Mouse (Mus musculus): ENCODE data around the gene Bicra. TPM values are rescaled to one million over a fixed set of nuclear protein-coding genes. Genes with fewer than 3 reads are reported as not detected.

The Bicra gene
- total and polyA plus RNA-seq, 3 experiments, result 1.1 to 52.1 (median 52.1) TPM

DNA sequence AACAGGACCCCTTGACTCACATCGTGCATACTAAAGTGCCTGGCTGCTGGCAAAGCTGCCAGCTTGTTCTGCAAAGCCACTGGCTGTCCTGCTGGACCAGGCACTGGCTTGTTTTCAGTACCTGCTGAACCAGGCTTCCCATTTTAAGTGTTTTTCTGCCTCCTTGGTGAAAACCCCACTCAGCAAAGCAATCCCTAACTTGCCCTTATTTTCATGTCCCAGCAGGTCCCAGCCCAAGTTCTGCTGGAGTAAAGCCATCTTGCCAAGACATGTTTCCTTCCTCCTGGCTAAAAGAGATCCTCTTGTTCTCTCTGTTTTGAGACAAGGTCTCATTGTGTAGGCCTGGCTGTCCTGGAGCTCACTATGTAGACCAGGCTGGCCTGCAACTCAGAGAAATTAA lies 103.4 kb downstream of the Bicra start:
- Histone ChIP-seq H3K9me3 (replicated peaks) (no peaks in the 10 kb centered on the region), H3K4me1 (ENCODE audit: insufficient read depth, low read depth, low read length) (peaks cover 80% of the 10 kb centered on the region), H3K27me3 (ENCODE audit: insufficient read depth, low read length) (no peaks in the 10 kb centered on the region), H3K36me3 (replicated peaks) (peaks cover 57% of the 10 kb centered on the region), H3K4me3 (ENCODE audit: low read depth, low read length) (peak overlapping the region; percentile 31; the same call in 1 of the 2 replicates)
- DNase-seq (ENCODE audit: low spot score), result no peak
- no peak for TF ChIP-seq GATA2 (IDR thresholded peaks at IDR 0.05; ENCODE audit: borderline replicate concordance, low read depth, low read length)
- TF ChIP-seq TAL1 (conservative IDR thresholded peaks at IDR 0.05; ENCODE audit: low read depth, low read length), result no peak
- no peak for TF ChIP-seq GATA1 (IDR thresholded peaks at IDR 0.05; ENCODE audit: borderline replicate concordance, low read length)
- no peak for TF ChIP-seq POLR2AphosphoS5 (IDR thresholded peaks at IDR 0.05; ENCODE audit: insufficient replicate concordance, low read depth, low read length)
- TF ChIP-seq CTCF (IDR thresholded peaks at IDR 0.05; ENCODE audit: low read depth, low read length), result no peak
- ATAC-seq (ENCODE audit: extremely low read depth, insufficient number of reproducible peaks, low FRiP score, poor library complexity, severe bottlenecking), result no peak

DNA sequence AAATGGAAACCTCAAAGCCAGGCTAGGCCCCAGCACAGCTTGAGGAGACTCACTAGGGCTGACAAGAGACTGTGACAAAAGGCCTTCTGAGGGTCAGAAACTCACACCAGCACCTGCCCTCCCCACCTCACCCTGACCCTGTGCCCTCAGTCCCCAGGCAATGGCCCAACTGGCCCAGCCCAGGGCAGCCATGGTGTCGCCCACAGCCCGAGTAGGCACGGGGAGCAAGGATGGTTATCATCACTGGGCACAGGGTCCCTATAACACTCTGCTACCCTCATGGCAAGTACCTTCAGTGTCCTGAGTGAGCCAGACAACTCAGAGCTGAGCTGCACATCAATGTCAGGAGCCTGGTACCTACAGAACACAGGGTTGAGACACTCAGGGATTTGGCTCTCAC lies 109.1 kb downstream of the Bicra start:
- H3K36me3 ChIP-seq (replicated peaks), result peaks cover 84% of the 10 kb centered on the region
- H3K4me3 ChIP-seq (ENCODE audit: low read depth, low read length), result no peak overlapping the region
- no peak for TF ChIP-seq GATA1 (IDR thresholded peaks at IDR 0.05; ENCODE audit: borderline replicate concordance, low read length)
- no peak for TF ChIP-seq GATA2 (IDR thresholded peaks at IDR 0.05; ENCODE audit: borderline replicate concordance, low read depth, low read length)
- no peak for TF ChIP-seq CTCF (IDR thresholded peaks at IDR 0.05; ENCODE audit: low read depth, low read length)
- TF ChIP-seq POLR2AphosphoS5 (IDR thresholded peaks at IDR 0.05; ENCODE audit: insufficient replicate concordance, low read depth, low read length), result no peak
- no peak for TF ChIP-seq TAL1 (conservative IDR thresholded peaks at IDR 0.05; ENCODE audit: low read depth, low read length)
- peaks cover 50% of the 10 kb centered on the region for H3K4me1 ChIP-seq (ENCODE audit: insufficient read depth, low read depth, low read length)
- ATAC-seq (ENCODE audit: extremely low read depth, insufficient number of reproducible peaks, low FRiP score, poor library complexity, severe bottlenecking) (no peak), DNase-seq (ENCODE audit: low spot score) (no peak)
- H3K9me3 ChIP-seq (replicated peaks), result no peaks in the 10 kb centered on the region
- peaks cover 4% of the 10 kb centered on the region for H3K27me3 ChIP-seq (ENCODE audit: insufficient read depth, low read length)

DNA sequence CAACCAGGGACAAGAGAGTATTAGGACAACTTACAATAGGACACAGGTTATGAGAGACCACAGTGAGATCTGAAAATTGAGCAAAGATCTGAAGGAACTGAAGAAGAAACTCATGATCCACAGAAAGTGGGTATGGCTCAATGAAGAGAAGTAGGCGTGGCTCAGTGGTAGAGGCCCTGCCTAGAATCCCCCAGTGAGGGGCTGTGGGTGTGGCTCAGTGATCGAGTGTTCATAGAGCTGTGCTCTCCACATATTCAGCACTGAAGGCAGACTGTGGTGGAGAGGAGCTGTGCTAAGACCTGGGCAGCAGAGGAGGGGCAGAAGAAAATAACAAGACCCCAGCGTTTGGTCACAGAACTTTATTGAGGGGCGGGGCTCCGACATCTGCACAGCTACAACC lies 110.2 kb downstream of the Bicra start:
- peaks cover 72% of the 10 kb centered on the region for H3K36me3 ChIP-seq (replicated peaks)
- no peak for ATAC-seq (ENCODE audit: extremely low read depth, insufficient number of reproducible peaks, low FRiP score, poor library complexity, severe bottlenecking)
- TF ChIP-seq CTCF (IDR thresholded peaks at IDR 0.05; ENCODE audit: low read depth, low read length) (no peak), POLR2AphosphoS5 (IDR thresholded peaks at IDR 0.05; ENCODE audit: insufficient replicate concordance, low read depth, low read length) (no peak), GATA2 (IDR thresholded peaks at IDR 0.05; ENCODE audit: borderline replicate concordance, low read depth, low read length) (no peak), TAL1 (conservative IDR thresholded peaks at IDR 0.05; ENCODE audit: low read depth, low read length) (no peak), GATA1 (IDR thresholded peaks at IDR 0.05; ENCODE audit: borderline replicate concordance, low read length) (no peak)

DNA sequence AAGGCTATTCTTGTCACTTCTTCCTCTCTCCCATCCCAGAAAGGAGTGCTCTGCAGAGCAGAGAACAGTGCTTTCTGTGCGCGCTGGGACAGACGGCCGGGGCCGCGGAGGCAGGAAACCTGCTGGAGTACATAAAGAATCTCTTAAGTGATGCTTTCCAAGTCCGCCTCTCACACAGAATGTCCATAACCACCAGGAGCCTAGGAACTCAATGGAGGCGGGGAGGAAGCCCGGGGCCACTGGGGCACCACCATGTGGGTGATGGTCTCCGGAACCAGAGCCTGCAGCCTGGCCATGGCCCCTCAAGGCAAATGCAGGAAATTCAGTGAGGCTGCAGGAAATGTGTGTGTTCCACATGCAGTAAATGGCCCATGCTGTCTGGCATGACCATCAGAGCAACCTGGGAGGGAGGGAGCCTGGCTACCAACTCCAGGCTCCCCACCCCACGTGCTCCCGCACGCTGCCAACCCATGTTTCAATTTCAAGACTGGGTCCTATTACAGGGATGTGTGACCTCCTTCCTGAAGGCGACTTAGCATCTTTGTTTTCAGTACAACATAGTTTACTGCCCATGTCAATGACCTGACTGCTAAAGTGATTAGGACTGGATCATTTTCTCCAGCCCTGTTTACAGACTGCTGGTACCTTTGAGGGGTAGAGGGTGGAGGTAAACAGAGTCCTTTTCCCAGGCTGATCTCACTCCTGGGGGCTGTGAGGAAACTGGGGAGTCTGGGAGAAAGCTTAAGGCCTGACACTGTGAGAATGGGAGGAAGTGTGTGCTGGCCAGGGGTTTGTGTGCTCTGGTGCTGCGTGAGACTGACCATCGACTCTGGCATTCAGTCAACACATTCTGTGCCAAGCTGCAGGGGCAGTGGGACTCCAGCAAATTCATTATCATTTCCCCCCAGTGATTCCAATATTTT lies 114.0 kb downstream of the Bicra start:
- no peak for ATAC-seq (ENCODE audit: extremely low read depth, insufficient number of reproducible peaks, low FRiP score, poor library complexity, severe bottlenecking)
- Histone ChIP-seq H3K9me3 (replicated peaks) (no peaks in the 10 kb centered on the region), H3K36me3 (replicated peaks) (peaks cover 34% of the 10 kb centered on the region), H3K4me3 (ENCODE audit: low read depth, low read length) (no peak overlapping the region), H3K27me3 (ENCODE audit: insufficient read depth, low read length) (peaks cover 8% of the 10 kb centered on the region), H3K4me1 (ENCODE audit: insufficient read depth, low read depth, low read length) (peaks cover 16% of the 10 kb centered on the region)
- no peak for DNase-seq (ENCODE audit: low spot score)
- TF ChIP-seq POLR2AphosphoS5 (IDR thresholded peaks at IDR 0.05; ENCODE audit: insufficient replicate concordance, low read depth, low read length) (no peak), GATA2 (IDR thresholded peaks at IDR 0.05; ENCODE audit: borderline replicate concordance, low read depth, low read length) (no peak), GATA1 (IDR thresholded peaks at IDR 0.05; ENCODE audit: borderline replicate concordance, low read length) (no peak), CTCF (IDR thresholded peaks at IDR 0.05; ENCODE audit: low read depth, low read length) (no peak), TAL1 (conservative IDR thresholded peaks at IDR 0.05; ENCODE audit: low read depth, low read length) (no peak)

More for the DNA sequence above, 110.2 kb downstream of the Bicra start:
- Histone ChIP-seq H3K27me3 (ENCODE audit: insufficient read depth, low read length) (peaks cover 8% of the 10 kb centered on the region), H3K9me3 (replicated peaks) (no peaks in the 10 kb centered on the region), H3K4me3 (ENCODE audit: low read depth, low read length) (no peak overlapping the region), H3K4me1 (ENCODE audit: insufficient read depth, low read depth, low read length) (peaks cover 41% of the 10 kb centered on the region)
- no peak for DNase-seq (ENCODE audit: low spot score)

DNA sequence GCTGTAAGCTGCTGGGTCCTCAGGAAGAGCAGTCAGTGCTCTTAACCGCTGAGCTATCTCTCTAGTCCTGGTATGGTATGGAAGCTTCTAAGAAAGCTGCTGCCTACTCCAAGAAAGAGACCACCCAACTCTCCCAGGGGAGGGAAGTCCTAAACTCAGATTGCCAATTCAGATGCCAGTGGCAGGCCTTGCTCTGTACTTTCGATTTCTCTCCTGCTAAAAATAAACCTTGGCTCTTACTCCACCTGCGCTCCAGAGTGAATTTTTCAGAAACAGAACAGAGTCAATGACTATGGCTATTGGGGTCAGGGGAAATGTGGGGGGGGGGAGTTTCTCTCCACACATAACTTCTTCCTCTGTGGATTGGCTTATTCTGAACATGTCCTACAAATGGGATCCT lies 116.1 kb downstream of the Bicra start:
- ATAC-seq (ENCODE audit: extremely low read depth, insufficient number of reproducible peaks, low FRiP score, poor library complexity, severe bottlenecking), result no peak

DNA sequence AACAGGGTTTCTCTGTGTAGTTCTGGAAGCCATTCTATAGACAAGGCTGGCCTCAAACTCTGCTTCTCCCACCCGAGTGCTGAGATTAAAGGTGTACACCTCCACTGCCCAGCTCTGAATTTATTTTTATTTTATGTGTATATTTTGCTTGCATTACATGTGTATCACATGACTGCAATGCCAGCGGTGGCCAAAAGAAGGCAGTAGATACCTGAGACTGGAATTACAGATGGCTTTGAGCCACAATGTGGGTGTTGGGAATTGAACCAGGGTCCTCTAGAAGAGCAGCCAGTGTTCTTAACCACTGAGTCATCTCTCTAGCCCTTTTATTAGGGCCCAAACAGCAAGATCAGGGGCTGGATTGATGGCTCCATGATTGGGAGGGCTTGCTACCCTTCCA lies 117.2 kb downstream of the Bicra start:
- no peak for ATAC-seq (ENCODE audit: extremely low read depth, insufficient number of reproducible peaks, low FRiP score, poor library complexity, severe bottlenecking)
- Histone ChIP-seq H3K4me3 (ENCODE audit: low read depth, low read length) (no peak overlapping the region), H3K4me1 (ENCODE audit: insufficient read depth, low read depth, low read length) (peaks cover 7% of the 10 kb centered on the region), H3K9me3 (replicated peaks) (no peaks in the 10 kb centered on the region), H3K27me3 (ENCODE audit: insufficient read depth, low read length) (peaks cover 12% of the 10 kb centered on the region), H3K36me3 (replicated peaks) (peaks cover 5% of the 10 kb centered on the region)
- no peak for DNase-seq (ENCODE audit: low spot score)
- TF ChIP-seq CTCF (IDR thresholded peaks at IDR 0.05; ENCODE audit: low read depth, low read length) (no peak), POLR2AphosphoS5 (IDR thresholded peaks at IDR 0.05; ENCODE audit: insufficient replicate concordance, low read depth, low read length) (no peak), TAL1 (conservative IDR thresholded peaks at IDR 0.05; ENCODE audit: low read depth, low read length) (no peak), GATA2 (IDR thresholded peaks at IDR 0.05; ENCODE audit: borderline replicate concordance, low read depth, low read length) (no peak), GATA1 (IDR thresholded peaks at IDR 0.05; ENCODE audit: borderline replicate concordance, low read length) (no peak)

More for the DNA sequence above, 116.1 kb downstream of the Bicra start:
- peaks cover 7% of the 10 kb centered on the region for H3K4me1 ChIP-seq (ENCODE audit: insufficient read depth, low read depth, low read length)
- H3K4me3 ChIP-seq (ENCODE audit: low read depth, low read length), result no peak overlapping the region
- H3K9me3 ChIP-seq (replicated peaks), result no peaks in the 10 kb centered on the region
- TF ChIP-seq CTCF (IDR thresholded peaks at IDR 0.05; ENCODE audit: low read depth, low read length), result no peak
- TF ChIP-seq GATA2 (IDR thresholded peaks at IDR 0.05; ENCODE audit: borderline replicate concordance, low read depth, low read length), result no peak
- TF ChIP-seq POLR2AphosphoS5 (IDR thresholded peaks at IDR 0.05; ENCODE audit: insufficient replicate concordance, low read depth, low read length), result no peak
- no peak for TF ChIP-seq TAL1 (conservative IDR thresholded peaks at IDR 0.05; ENCODE audit: low read depth, low read length)
- TF ChIP-seq GATA1 (IDR thresholded peaks at IDR 0.05; ENCODE audit: borderline replicate concordance, low read length), result no peak
- no peak for DNase-seq (ENCODE audit: low spot score)
- peaks cover 8% of the 10 kb centered on the region for H3K27me3 ChIP-seq (ENCODE audit: insufficient read depth, low read length)
- H3K36me3 ChIP-seq (replicated peaks), result peaks cover 14% of the 10 kb centered on the region
